Mouse (Mus musculus): Measurements from ENCODE around the gene a. TPM values are rescaled to one million over a fixed set of nuclear protein-coding genes. Genes with fewer than 3 reads are reported as not detected.
A peak's percentile ranks its signal among the peaks of the same experiment; 100 is the strongest.
"Not testable (repeated sequence)": the region's sequence is repeated elsewhere in the genome, so short reads cannot be mapped to it uniquely, and the experiment has no call there.

Gene a
- polyA plus RNA-seq, 1 experiment from 2014 or later = 0.94 TPM

DNA sequence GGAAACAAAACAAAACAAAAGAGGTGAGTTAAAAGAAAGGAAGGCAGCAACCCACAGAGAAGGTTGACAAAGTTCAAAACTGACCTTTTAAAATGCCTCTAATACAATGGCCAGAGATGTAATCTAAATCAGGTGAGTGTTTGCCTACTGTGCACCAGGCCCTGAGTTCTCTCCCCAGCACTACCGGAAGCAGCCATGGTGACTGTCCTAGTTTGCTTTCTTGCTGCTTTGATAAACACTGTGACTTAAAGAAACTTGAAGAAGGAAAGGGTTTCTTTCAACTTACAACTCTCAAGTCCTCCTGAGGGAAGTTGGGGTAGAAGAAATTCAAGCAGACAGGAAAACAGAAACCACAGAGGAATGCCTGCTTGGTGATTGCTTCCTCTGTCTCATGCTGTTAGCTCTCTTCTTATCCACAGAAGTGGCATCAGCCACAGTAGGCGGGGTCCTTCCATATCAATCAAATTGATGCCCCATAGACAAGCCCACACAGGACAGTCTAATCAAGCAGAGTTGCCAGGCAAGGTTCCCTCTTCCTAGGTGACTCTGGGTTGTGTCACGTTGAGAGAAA is 220.0 kb downstream of the a start:
- WGBS = 58% methylated on average over 3 of the region's 3 CpGs

DNA sequence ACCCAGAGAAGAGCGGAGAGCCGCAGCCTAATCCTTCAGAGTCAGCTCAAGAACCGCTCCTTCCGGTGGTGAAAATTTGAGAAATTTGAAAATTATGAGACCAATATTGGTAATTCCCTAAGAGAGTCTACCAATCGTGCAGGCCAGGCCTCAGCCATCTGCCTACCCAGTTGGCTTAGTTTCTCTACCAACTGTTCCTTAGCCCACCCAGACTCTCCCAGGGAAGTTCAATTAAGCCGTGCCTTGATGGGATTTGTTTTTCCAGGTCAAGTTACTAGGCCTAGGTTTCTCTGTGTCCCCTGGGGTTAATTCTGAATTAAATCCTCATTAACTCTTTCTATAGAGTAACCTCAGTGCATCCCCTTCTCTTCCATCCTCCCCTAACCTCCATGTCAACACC is 221.8 kb downstream of the a start:
- Histone ChIP-seq H3K4me1 (no peaks in the 10 kb centered on the region), H3K27ac (replicated peaks) (no peak overlapping the region), H3K4me3 (no peak overlapping the region), H3K27me3 (ENCODE audit: low read depth, poor library complexity, severe bottlenecking) (peaks cover 13% of the 10 kb centered on the region), H3K36me3 (no peaks in the 10 kb centered on the region), H3K9me3 (replicated peaks) (no peaks in the 10 kb centered on the region)
- no peak for DNase-seq (ENCODE audit: low spot score)
- 70% methylated on average over 6 of the region's 6 CpGs for WGBS

More for the DNA sequence above, 220.0 kb downstream of the a start:
- H3K27ac ChIP-seq (replicated peaks) = no peak overlapping the region
- no peak overlapping the region for H3K4me3 ChIP-seq
- H3K9me3 ChIP-seq (replicated peaks) = no peaks in the 10 kb centered on the region
- no peaks in the 10 kb centered on the region for H3K4me1 ChIP-seq
- H3K36me3 ChIP-seq = no peaks in the 10 kb centered on the region
- H3K27me3 ChIP-seq (ENCODE audit: low read depth, poor library complexity, severe bottlenecking) = peaks cover 13% of the 10 kb centered on the region; the same call in 1 of the 2 replicates
- DNase-seq (ENCODE audit: low spot score) = no peak

DNA sequence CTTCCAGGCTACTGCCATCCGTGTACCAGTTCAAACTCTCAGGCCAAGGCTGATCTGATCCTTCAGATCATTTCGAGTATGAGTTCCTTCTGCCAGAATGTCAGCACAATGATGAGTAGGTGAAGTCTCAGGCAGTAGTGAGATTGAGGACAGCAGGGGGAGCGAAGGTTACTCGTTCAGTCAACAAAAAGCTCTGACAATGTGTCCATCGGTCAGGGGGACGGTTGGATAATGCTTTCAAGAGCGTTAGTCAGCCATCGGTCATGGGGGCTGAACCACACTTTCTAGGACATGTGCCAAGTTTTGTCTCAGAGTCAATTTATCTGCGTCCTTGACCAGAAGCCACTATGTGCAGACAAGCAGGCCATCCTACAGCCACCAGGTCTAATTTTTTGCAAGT is 225.5 kb downstream of the a start:
- WGBS = 15% methylated on average over 7 of the region's 9 CpGs
- H3K36me3 ChIP-seq; H3K9me3 ChIP-seq (replicated peaks); H3K27ac ChIP-seq (replicated peaks); H3K4me3 ChIP-seq; DNase-seq (ENCODE audit: low spot score): not testable (repeated sequence)
- H3K27me3 ChIP-seq (ENCODE audit: low read depth, poor library complexity, severe bottlenecking) = peaks cover 37% of the 10 kb centered on the region
- peaks cover 21% of the 10 kb centered on the region for H3K4me1 ChIP-seq

DNA sequence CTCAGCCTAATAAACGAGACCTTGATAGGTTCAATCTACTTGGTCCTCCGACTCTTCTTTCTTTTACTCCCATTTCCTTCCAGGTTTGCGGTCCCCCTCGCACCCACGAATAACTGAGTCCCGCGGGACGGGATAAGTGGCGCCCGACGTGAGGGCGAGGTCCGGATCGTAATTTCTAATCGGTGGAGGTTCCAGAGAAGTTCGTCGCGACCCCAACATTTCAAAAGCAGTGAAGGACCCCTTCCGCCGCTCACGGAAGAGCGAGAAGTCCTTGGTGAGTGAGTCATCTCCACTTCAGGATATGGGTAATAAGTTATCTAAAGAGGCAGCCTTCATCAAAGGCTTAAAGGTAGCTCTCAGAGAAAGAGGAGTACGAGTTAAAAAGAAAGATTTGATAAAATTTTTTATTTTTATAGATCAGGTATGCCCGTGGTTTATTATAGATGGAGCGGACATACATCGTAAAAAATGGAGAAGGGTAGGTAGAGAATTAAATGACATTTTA is 227.1 kb downstream of the a start, which contains the start of gene Gm14226:
Gm14226 (plus strand) TSS at position 16 of the 505 bp plus-strand sequence.
- not testable (repeated sequence) for H3K9me3 ChIP-seq (replicated peaks); H3K36me3 ChIP-seq; DNase-seq (ENCODE audit: low spot score)
- Histone ChIP-seq H3K27me3 (ENCODE audit: low read depth, poor library complexity, severe bottlenecking) (peaks cover 49% of the 10 kb centered on the region), H3K27ac (replicated peaks) (peak within 1 kb of the TSS; percentile 91), H3K4me3 (peak within 1 kb of the TSS; percentile 59), H3K4me1 (peaks cover 21% of the 10 kb centered on the region)
- WGBS = under 1% methylated on average over 24 of the region's 26 CpGs

DNA sequence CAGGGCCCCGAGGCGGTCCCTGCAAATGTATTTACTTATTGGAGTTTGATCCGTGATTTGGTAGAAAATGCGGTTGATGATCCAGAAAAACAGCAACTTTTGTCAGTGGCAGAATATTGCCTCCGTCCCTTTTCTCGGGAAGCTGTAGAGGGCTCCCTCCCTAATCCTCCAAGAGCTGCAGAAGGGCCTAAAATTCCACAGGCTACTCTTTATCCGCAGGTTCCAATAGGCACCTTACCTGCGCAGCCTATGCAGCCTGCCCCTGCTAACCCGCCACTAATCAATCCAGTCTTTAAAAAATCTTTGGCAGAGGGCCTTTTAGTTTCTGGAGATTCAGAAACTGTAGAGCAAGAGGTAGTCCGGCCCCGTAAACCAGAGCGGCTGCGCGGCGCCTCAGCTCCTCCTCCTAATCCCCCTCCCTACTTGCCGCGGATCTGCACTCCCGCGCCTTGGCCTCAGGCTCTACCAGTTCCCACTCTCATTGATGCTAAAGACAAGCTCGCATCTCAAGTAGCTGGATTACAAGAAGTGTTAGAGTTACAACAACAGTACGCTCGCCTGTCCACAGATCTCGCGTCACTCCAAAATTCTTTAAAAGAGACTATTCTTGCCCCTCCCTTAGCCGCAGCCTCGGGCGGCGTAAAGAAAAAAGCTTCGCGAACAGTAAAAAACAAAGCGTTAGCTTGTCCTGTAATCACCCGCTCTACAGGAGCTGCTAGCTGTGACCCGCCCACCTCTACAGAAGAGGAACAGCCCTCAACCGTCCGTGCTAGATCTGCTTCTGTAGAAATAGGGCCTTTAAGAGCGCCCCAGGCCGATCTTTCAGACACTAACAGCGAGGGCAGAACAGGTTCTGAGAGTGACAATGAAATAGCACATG is 227.8 kb downstream of the a start:
- Histone ChIP-seq H3K9me3 (replicated peaks) (no peaks in the 10 kb centered on the region), H3K4me1 (peaks cover 21% of the 10 kb centered on the region), H3K27me3 (ENCODE audit: low read depth, poor library complexity, severe bottlenecking) (peaks cover 42% of the 10 kb centered on the region), H3K27ac (replicated peaks) (peak overlapping the region; percentile 91), H3K36me3 (no peaks in the 10 kb centered on the region), H3K4me3 (peak overlapping the region; percentile 59)
- under 1% methylated on average over 38 of the region's 38 CpGs for WGBS
- peak; percentile 87 for DNase-seq (ENCODE audit: low spot score)

DNA sequence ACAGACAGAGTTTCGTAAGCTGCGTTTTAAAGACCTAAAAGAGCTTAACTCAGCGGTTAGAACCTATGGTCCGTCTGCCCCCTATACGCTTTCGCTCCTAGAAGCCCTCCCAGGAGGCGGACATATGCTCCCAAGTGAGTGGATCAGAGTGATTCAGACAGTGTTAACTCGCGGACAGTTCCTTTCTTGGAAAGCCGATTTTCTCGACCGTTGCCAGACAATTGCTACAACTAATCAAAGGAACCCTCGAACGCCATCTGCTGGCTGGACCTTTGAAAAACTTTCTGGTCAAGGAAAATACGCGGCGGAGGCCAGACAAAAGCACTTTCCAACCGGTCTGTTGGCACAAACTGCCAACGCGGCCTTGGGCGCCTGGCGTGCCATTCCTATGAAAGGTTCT is 228.5 kb downstream of the a start:
- DNase-seq (ENCODE audit: low spot score) = peak; percentile 93
- under 1% methylated on average over 22 of the region's 22 CpGs for WGBS
- peak overlapping the region; percentile 59 for H3K4me3 ChIP-seq
- peaks cover 38% of the 10 kb centered on the region for H3K27me3 ChIP-seq (ENCODE audit: low read depth, poor library complexity, severe bottlenecking)
- peak overlapping the region; percentile 91 for H3K27ac ChIP-seq (replicated peaks)
- peaks cover 21% of the 10 kb centered on the region for H3K4me1 ChIP-seq
- no peaks in the 10 kb centered on the region for H3K36me3 ChIP-seq
- no peaks in the 10 kb centered on the region for H3K9me3 ChIP-seq (replicated peaks)

DNA sequence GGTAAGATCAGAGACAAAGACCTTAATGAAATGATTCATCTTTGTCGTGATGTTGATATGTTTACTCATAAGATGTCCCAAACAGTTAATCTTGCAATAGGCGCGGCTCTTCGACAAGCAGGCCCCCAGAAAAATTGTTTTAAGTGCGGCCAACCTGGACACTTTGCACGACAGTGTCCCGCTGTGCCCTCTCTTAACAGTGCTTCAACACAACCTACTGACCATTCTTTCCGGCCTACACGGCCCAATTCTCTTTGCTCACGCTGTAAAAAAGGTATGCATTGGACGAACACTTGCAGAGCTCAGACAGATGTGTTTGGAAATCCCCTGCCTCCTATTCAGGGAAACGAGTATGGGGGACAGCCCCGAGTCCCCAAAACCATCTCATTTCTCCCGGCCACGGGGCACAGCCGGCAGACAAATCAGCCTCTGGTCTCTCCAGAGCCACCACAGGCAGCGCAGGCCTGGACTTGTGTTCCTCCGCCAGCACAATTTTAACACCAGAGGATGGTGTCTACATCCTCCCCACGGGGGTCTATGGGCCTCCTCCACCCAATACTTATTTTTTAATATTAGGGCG is 229.1 kb downstream of the a start:
- peak overlapping the region; percentile 59; the same call in 1 of the 2 replicates for H3K4me3 ChIP-seq
- peaks cover 21% of the 10 kb centered on the region for H3K4me1 ChIP-seq
- peaks cover 37% of the 10 kb centered on the region for H3K27me3 ChIP-seq (ENCODE audit: low read depth, poor library complexity, severe bottlenecking)
- peak overlapping the region; percentile 91 for H3K27ac ChIP-seq (replicated peaks)
- WGBS = 13% methylated on average over 20 of the region's 20 CpGs
- H3K9me3 ChIP-seq (replicated peaks); H3K36me3 ChIP-seq: not testable (repeated sequence)
- peak; percentile 20 for DNase-seq (ENCODE audit: low spot score)

DNA sequence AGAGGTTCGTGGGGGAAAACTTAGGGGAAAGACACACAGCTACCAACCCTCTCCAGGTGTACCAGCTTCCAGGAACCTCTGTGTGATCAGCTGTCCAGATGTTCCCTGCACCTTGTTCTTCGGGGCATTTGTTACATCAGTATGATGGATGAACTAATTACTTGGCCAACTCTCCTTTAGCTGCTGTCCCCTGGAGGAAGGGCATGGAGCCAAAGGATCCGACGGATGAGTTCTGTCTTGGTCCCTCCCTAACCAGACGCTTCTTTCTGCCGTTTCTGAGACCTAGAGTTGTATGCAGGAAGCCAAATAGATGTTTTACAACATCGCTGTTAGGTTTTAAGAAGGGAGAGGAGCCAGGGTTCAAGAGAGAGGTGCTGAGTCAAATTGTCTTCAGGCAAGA is 239.6 kb downstream of the a start:
- no peak for DNase-seq (ENCODE audit: low spot score)

DNA sequence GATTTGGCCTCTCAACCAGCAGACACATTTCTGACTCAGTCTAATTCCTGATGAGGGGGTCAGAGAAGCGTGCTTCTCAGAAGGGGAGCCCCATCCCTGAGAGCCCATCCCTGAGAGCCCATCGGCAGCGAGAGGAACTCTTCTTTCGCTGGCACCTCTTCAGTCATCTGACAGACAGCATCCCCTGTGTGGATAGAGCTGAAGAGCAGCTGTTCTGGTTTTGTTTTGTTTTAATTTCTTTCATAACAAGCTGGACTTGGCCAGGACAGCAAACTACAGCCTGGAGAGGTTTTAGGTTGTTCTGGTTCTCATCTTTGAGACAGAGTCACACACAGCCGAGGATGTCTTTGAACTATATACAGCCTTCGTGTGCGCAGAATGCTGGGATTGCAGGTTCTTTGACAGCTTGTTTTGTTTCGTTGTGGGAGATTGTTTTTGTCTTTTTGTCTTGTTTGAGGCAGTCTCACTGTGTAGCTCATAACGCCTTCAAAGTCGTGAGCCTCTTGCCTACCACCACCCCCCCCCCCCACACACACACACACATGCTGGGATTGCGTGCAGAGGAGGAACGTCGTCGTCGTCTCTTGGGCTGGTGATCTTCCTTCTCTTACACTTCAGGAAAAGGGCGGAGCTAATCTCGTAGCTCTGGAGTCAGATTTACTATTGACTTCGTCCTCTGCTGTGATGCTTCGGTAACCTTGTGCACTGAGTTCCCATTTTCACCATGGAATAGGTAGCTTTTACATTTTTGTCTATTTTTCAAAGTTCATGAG is 241.9 kb downstream of the a start:
- no peaks in the 10 kb centered on the region for H3K9me3 ChIP-seq (replicated peaks)
- DNase-seq (ENCODE audit: low spot score) = no peak
- no peak overlapping the region for H3K27ac ChIP-seq (replicated peaks)
- WGBS = 54% methylated on average over 19 of the region's 19 CpGs
- no peaks in the 10 kb centered on the region for H3K27me3 ChIP-seq (ENCODE audit: low read depth, poor library complexity, severe bottlenecking)
- no peak overlapping the region for H3K4me3 ChIP-seq
- H3K36me3 ChIP-seq = no peaks in the 10 kb centered on the region
- peaks cover 10% of the 10 kb centered on the region for H3K4me1 ChIP-seq

More for the DNA sequence above, 239.6 kb downstream of the a start:
- H3K4me3 ChIP-seq = no peak overlapping the region
- no peaks in the 10 kb centered on the region for H3K36me3 ChIP-seq
- no peaks in the 10 kb centered on the region for H3K9me3 ChIP-seq (replicated peaks)
- H3K4me1 ChIP-seq = peaks cover 6% of the 10 kb centered on the region; the same call in 1 of the 2 replicates
- 84% methylated on average over 7 of the region's 7 CpGs for WGBS
- no peaks in the 10 kb centered on the region for H3K27me3 ChIP-seq (ENCODE audit: low read depth, poor library complexity, severe bottlenecking)
- H3K27ac ChIP-seq (replicated peaks) = no peak overlapping the region

DNA sequence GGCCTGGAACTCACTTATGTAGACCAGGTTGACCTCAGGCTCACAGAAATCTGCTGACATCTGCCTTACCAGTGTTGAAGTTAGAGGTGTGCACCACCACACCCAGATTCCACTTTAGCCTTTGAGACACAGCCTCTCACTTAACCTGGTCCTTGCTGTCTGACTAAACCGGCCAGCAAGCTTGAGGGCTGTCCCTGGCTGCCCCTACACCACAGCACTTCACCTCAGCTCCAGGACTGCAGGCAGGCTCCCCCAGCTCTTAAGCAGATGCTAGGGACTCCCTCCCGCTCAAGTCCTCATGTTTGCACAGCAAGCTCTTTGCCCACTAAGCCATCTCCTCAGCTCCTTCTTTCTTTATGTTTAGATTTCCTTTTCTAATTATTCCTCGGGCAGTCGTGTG is 248.8 kb downstream of the a start:
- no peak overlapping the region for H3K4me3 ChIP-seq
- DNase-seq (ENCODE audit: low spot score) = no peak
- H3K36me3 ChIP-seq = no peaks in the 10 kb centered on the region
- no peak overlapping the region for H3K27ac ChIP-seq (replicated peaks)
- H3K9me3 ChIP-seq (replicated peaks) = no peaks in the 10 kb centered on the region
- no peaks in the 10 kb centered on the region for H3K27me3 ChIP-seq (ENCODE audit: low read depth, poor library complexity, severe bottlenecking)
- peaks cover 6% of the 10 kb centered on the region; the same call in 1 of the 2 replicates for H3K4me1 ChIP-seq
- WGBS = 67% methylated on average over 4 of the region's 4 CpGs

DNA sequence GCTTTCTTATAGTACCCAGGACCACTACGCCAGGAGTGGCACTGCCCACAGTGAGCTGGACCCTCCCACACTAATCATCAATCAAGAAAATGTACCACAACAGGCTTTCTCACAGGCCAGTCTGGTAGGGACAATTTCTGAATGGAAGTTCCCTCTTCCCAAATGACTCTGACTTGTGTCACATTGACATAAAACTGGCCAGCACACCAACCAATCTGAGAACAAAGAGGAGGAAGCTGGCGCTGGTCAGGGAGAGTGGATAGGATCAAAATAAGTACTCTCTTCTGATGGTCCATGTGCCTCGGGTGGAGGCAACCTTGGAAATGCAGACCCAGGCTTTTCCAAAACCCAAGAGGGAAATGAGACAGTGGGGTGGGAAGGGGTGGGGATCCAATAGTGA is 253.3 kb downstream of the a start:
- no peak overlapping the region for H3K4me3 ChIP-seq

DNA sequence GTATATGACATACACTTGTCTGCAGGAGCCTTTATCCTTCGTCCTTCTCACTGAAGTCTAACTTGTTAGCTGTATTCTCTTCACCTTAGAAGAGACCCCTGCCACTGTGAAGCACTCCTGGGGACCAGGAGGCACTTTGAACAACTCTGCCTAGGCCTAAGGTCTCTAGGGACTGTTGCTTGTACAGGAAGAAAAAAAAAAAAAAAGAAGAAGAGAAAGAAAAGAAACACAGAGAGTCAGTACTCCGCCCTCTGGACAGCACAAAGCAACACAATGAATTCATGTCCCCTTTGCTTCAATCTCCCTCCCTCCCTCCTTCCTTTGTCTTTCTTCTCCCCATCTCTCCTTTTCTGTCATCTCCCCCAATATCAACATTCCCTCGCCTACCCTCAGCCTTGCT is 253.9 kb downstream of the a start:
- WGBS = 73% methylated on average over 3 of the region's 3 CpGs
- no peaks in the 10 kb centered on the region for H3K36me3 ChIP-seq
- no peak overlapping the region for H3K4me3 ChIP-seq
- H3K9me3 ChIP-seq (replicated peaks) = no peaks in the 10 kb centered on the region
- no peak overlapping the region for H3K27ac ChIP-seq (replicated peaks)
- H3K27me3 ChIP-seq (ENCODE audit: low read depth, poor library complexity, severe bottlenecking) = 0 out of 2 replicates have a peak, but pooled peaks cover 3% of the 10 kb centered on the region
- no peak for DNase-seq (ENCODE audit: low spot score)
- H3K4me1 ChIP-seq = peaks cover 3% of the 10 kb centered on the region

More for the DNA sequence above, 253.3 kb downstream of the a start:
- Histone ChIP-seq H3K4me1 (0 out of 2 replicates have a peak, but pooled peaks cover 3% of the 10 kb centered on the region), H3K27ac (replicated peaks) (no peak overlapping the region), H3K36me3 (no peaks in the 10 kb centered on the region), H3K27me3 (ENCODE audit: low read depth, poor library complexity, severe bottlenecking) (0 out of 2 replicates have a peak, but pooled peaks cover 3% of the 10 kb centered on the region), H3K9me3 (replicated peaks) (no peaks in the 10 kb centered on the region)
- WGBS = 89% methylated on average over 3 of the region's 3 CpGs
- no peak for DNase-seq (ENCODE audit: low spot score)

All from midbrain, embryonic 10.5 days (tissue).